Mouse (Mus musculus) v-Abl transformed pro-B cells (cell line): Measurements from ENCODE around the gene Traf6.

ENCODE experiments used
- in situ Hi-C, 2 experiments: fragments of 400-800 bp; cut with MboI; formaldehyde crosslinking; loops; one replicate each; pipeline ENCODE4 v1.15.1; 2025; ENCODE audit not compliant: unreplicated experiment in 2 of 2

Traf6 gene

GRCm38 (mm10) chr2:101690252-101690827 lies 12.1 kb downstream of the Traf6 start:
- in situ Hi-C loops = loop anchor here (10.0 to 25.0 kb wide), 6 partner anchors 134 to 1647 kb away; partner anchors contain the start of genes Fjx1 (in 2 of the 2), Apip (in 1 of the 2) and Pdhx (in 1 of the 2)

- in situ Hi-C loops = loop anchor here (10.0 to 25.0 kb wide), 6 partner anchors 132 to 1644 kb away; partner anchors contain the start of genes Fjx1 (in 2 of the 2), Apip (in 1 of the 2) and Pdhx (in 1 of the 2)
Observed at GRCm38 (mm10) chr2:101693043-101693442, 14.8 kb downstream of the Traf6 start.

- in situ Hi-C loops = loop anchor here (10.0 to 25.0 kb wide), 6 partner anchors 131 to 1644 kb away; partner anchors contain the start of genes Fjx1 (in 2 of the 2), Apip (in 1 of the 2) and Pdhx (in 1 of the 2)
Observed at GRCm38 (mm10) chr2:101693577-101694215, 15.5 kb downstream of the Traf6 start.

GRCm38 (mm10) chr2:101695584-101695983 lies 17.4 kb downstream of the Traf6 start:
- in situ Hi-C loops = loop anchor here (10.0 to 25.0 kb wide), 6 partner anchors 129 to 1642 kb away; partner anchors contain the start of genes Fjx1 (in 2 of the 2), Apip (in 1 of the 2) and Pdhx (in 1 of the 2)

GRCm38 (mm10) chr2:101699284-101699683 lies 21.1 kb downstream of the Traf6 start:
- in situ Hi-C loops = loop anchor here (10.0 to 25.0 kb wide), 6 partner anchors 126 to 1638 kb away; partner anchors contain the start of genes Fjx1 (in 2 of the 2), Apip (in 1 of the 2) and Pdhx (in 1 of the 2)

- in situ Hi-C loops = loop anchor here (10.0 to 25.0 kb wide), 3 partner anchors 199 to 1639 kb away; no protein-coding TSS in a partner anchor
Observed at GRCm38 (mm10) chr2:101705941-101706485, 27.8 kb downstream of the Traf6 start.

GRCm38 (mm10) chr2:101711608-101712007 lies 33.4 kb downstream of the Traf6 start:
- in situ Hi-C loops = loop anchor here in 1 of 2 experiments (25.0 kb wide), 1 partner anchor 576 kb away; no protein-coding TSS in a partner anchor

- in situ Hi-C loops = loop anchor here in 1 of 2 experiments (5.0 to 25.0 kb wide), 2 partner anchors 112 to 572 kb away; no protein-coding TSS in a partner anchor
Observed at GRCm38 (mm10) chr2:101715650-101716323, 37.6 kb downstream of the Traf6 start.

GRCm38 (mm10) chr2:101717162-101717561 lies 38.9 kb downstream of the Traf6 start:
- in situ Hi-C loops = loop anchor here in 1 of 2 experiments (5.0 to 25.0 kb wide), 2 partner anchors 110 to 570 kb away; no protein-coding TSS in a partner anchor

- in situ Hi-C loops = loop anchor here in 1 of 2 experiments (25.0 kb wide), 1 partner anchor 565 kb away; no protein-coding TSS in a partner anchor
Observed at GRCm38 (mm10) chr2:101721835-101722234, 43.6 kb downstream of the Traf6 start.

- in situ Hi-C loops = loop anchor here in 1 of 2 experiments (25.0 kb wide), 1 partner anchor 565 kb away; no protein-coding TSS in a partner anchor
Observed at GRCm38 (mm10) chr2:101722370-101723332, 44.4 kb downstream of the Traf6 start.

GRCm38 (mm10) chr2:101723333-101723881 lies 45.2 kb downstream of the Traf6 start:
- in situ Hi-C loops = loop anchor here in 1 of 2 experiments (25.0 kb wide), 1 partner anchor 564 kb away; no protein-coding TSS in a partner anchor

GRCm38 (mm10) chr2:101727787-101728186 lies 49.6 kb downstream of the Traf6 start:
- in situ Hi-C loops = no loop called here

- in situ Hi-C loops = no loop called here
Observed at GRCm38 (mm10) chr2:101729472-101729871, 51.2 kb downstream of the Traf6 start.

- in situ Hi-C loops = no loop called here
Observed at GRCm38 (mm10) chr2:101730972-101731371, 52.7 kb downstream of the Traf6 start.

- in situ Hi-C loops = no loop called here
Observed at GRCm38 (mm10) chr2:101732777-101733210, 54.6 kb downstream of the Traf6 start.

GRCm38 (mm10) chr2:101733564-101733963 lies 55.3 kb downstream of the Traf6 start:
- in situ Hi-C loops = no loop called here

GRCm38 (mm10) chr2:101739914-101740313 lies 61.7 kb downstream of the Traf6 start:
- in situ Hi-C loops = no loop called here
